Mouse (Mus musculus): ENCODE data around the gene Gm20696. TPM values are rescaled to one million over a fixed set of nuclear protein-coding genes. Genes with fewer than 3 reads are reported as not detected.

Gene Gm20696
- total RNA-seq, 1 experiment: 0.58 TPM

DNA sequence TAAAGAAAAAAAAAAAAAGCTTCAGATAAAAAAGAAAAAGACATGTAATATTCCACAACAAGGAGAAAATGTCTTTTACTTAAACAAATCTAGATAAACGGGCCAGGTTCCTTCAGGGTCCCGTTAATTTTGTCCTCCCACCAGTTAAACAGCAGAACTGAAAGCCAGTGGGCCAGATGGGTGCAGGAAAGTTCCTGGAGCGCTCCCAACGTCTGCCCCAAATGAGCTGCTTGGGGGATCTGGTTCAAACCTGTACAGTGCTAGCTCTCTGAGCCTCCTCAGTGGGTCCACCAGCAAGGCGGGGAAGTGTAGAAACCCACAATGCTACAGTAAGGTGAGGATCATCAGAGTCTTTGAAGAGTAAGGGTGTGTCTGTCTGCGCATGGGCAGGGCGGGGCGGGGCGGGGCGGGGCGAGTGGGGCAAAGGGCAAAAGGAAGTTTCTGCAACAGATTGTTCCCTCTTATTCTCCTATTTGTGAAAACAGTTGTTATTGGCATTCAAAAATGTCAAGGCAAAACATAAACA is 45.0 kb upstream of the Gm20696 start:
- TF ChIP-seq ZNF384 (IDR thresholded peaks at IDR 0.05; ENCODE audit: low read depth, low read length): no peak
- no peak for TF ChIP-seq ZC3H11A (IDR thresholded peaks at IDR 0.05; ENCODE audit: borderline replicate concordance, low read depth, low read length)
- TF ChIP-seq HCFC1 (IDR thresholded peaks at IDR 0.05; ENCODE audit: borderline replicate concordance, insufficient read depth, low read length): no peak
- no peak for TF ChIP-seq CHD2 (IDR thresholded peaks at IDR 0.05; ENCODE audit: low read depth, low read length)
- no peak for TF ChIP-seq MAFK (IDR thresholded peaks at IDR 0.05; ENCODE audit: insufficient read depth, low read depth, low read length)
- DNase-seq (ENCODE audit: low read depth, low spot score): no peak
- peaks cover 1 to 6% of the 10 kb centered on the region in 2 experiments; a peak in 2 of 4 replicates for H3K4me1 ChIP-seq (ENCODE audit: control insufficient read depth in 2 of 2, insufficient read depth in 2 of 2, low read length in 2 of 2, poor library complexity in 1 of 2)
- no peaks in the 10 kb centered on the region for H3K36me3 ChIP-seq (ENCODE audit: control insufficient read depth, insufficient read depth, low read length, poor library complexity, severe bottlenecking)
- in situ Hi-C loops (cut with MboI; ENCODE audit: low sequenced_read_pairs in 2 of 2, unreplicated experiment in 2 of 2): no loop called here
- no peak overlapping the region for H3K27ac ChIP-seq (ENCODE audit: insufficient read depth, low read depth, low read length, poor library complexity, severe bottlenecking)
- H3K4me3 ChIP-seq (ENCODE audit: insufficient read depth in 1 of 2, low read depth in 1 of 2, low read length in 2 of 2, poor library complexity in 1 of 2, severe bottlenecking in 1 of 2): no peak overlapping the region
- H3K9me3 ChIP-seq (ENCODE audit: control insufficient read depth, insufficient read depth, low read depth, low read length): no peaks in the 10 kb centered on the region
- no peak overlapping the region for H3K9ac ChIP-seq (ENCODE audit: insufficient read depth, low read depth, low read length, poor library complexity, severe bottlenecking)

- H3K36me3 ChIP-seq (ENCODE audit: control insufficient read depth, insufficient read depth, low read length, poor library complexity, severe bottlenecking): no peaks in the 10 kb centered on the region
- in situ Hi-C loops (cut with MboI; ENCODE audit: low sequenced_read_pairs in 2 of 2, unreplicated experiment in 2 of 2): no loop called here
- no peak overlapping the region for H3K9ac ChIP-seq (ENCODE audit: insufficient read depth, low read depth, low read length, poor library complexity, severe bottlenecking)
- no peak overlapping the region for H3K27ac ChIP-seq (ENCODE audit: insufficient read depth, low read depth, low read length, poor library complexity, severe bottlenecking)
- no peaks in the 10 kb centered on the region for H3K4me1 ChIP-seq (ENCODE audit: control insufficient read depth in 2 of 2, insufficient read depth in 2 of 2, low read length in 2 of 2, poor library complexity in 1 of 2)
- peak overlapping the region in 1 of 2 experiments; percentile 14; a peak in 1 of 4 replicates for H3K4me3 ChIP-seq (ENCODE audit: insufficient read depth in 1 of 2, low read depth in 1 of 2, low read length in 2 of 2, poor library complexity in 1 of 2, severe bottlenecking in 1 of 2)
- no peaks in the 10 kb centered on the region for H3K9me3 ChIP-seq (ENCODE audit: control insufficient read depth, insufficient read depth, low read depth, low read length)
- TF ChIP-seq HCFC1 (IDR thresholded peaks at IDR 0.05; ENCODE audit: borderline replicate concordance, insufficient read depth, low read length) (no peak), MAFK (IDR thresholded peaks at IDR 0.05; ENCODE audit: insufficient read depth, low read depth, low read length) (no peak), ZC3H11A (IDR thresholded peaks at IDR 0.05; ENCODE audit: borderline replicate concordance, low read depth, low read length) (no peak), ZNF384 (IDR thresholded peaks at IDR 0.05; ENCODE audit: low read depth, low read length) (no peak), CHD2 (IDR thresholded peaks at IDR 0.05; ENCODE audit: low read depth, low read length) (no peak)
- DNase-seq (ENCODE audit: low read depth, low spot score): no peak
Observed at GRCm38 (mm10) chr6:99700484-99700883, 33.9 kb upstream of the Gm20696 start.

GRCm38 (mm10) chr6:99692916-99693841 is 26.6 kb upstream of the Gm20696 start:
- H3K9ac ChIP-seq (ENCODE audit: insufficient read depth, low read depth, low read length, poor library complexity, severe bottlenecking): peak overlapping the region; percentile 76
- no peak for DNase-seq (ENCODE audit: low read depth, low spot score)
- 0 out of 4 replicates have a peak, but pooled peaks cover 0 to 2% of the 10 kb centered on the region in 2 experiments for H3K4me1 ChIP-seq (ENCODE audit: control insufficient read depth in 2 of 2, insufficient read depth in 2 of 2, low read length in 2 of 2, poor library complexity in 1 of 2)
- peak overlapping the region; percentile 76 to 79 for H3K4me3 ChIP-seq (ENCODE audit: insufficient read depth in 1 of 2, low read depth in 1 of 2, low read length in 2 of 2, poor library complexity in 1 of 2, severe bottlenecking in 1 of 2)
- in situ Hi-C loops (cut with MboI; ENCODE audit: low sequenced_read_pairs in 2 of 2, unreplicated experiment in 2 of 2): no loop called here
- TF ChIP-seq ZNF384 (IDR thresholded peaks at IDR 0.05; ENCODE audit: low read depth, low read length) (no peak), CHD2 (IDR thresholded peaks at IDR 0.05; ENCODE audit: low read depth, low read length) (no peak), ZC3H11A (IDR thresholded peaks at IDR 0.05; ENCODE audit: borderline replicate concordance, low read depth, low read length) (no peak), HCFC1 (IDR thresholded peaks at IDR 0.05; ENCODE audit: borderline replicate concordance, insufficient read depth, low read length) (no peak), MAFK (IDR thresholded peaks at IDR 0.05; ENCODE audit: insufficient read depth, low read depth, low read length) (no peak)
- no peaks in the 10 kb centered on the region for H3K9me3 ChIP-seq (ENCODE audit: control insufficient read depth, insufficient read depth, low read depth, low read length)
- H3K36me3 ChIP-seq (ENCODE audit: control insufficient read depth, insufficient read depth, low read length, poor library complexity, severe bottlenecking): no peaks in the 10 kb centered on the region
- no peak overlapping the region for H3K27ac ChIP-seq (ENCODE audit: insufficient read depth, low read depth, low read length, poor library complexity, severe bottlenecking)

- in situ Hi-C loops (cut with MboI; ENCODE audit: low sequenced_read_pairs in 2 of 2, unreplicated experiment in 2 of 2): no loop called here
- DNase-seq (ENCODE audit: low read depth, low spot score): no peak
- H3K27ac ChIP-seq (ENCODE audit: insufficient read depth, low read depth, low read length, poor library complexity, severe bottlenecking): no peak within 1 kb of the TSS
Observed at GRCm38 (mm10) chr6:99692206-99692915, 25.8 kb upstream of the Gm20696 start, which contains the start of gene Gpr27. Gpr27 (plus strand) TSS chr6:99692679.

More at GRCm38 (mm10) chr6:99692206-99692915, 25.8 kb upstream of the Gm20696 start, which contains the start of gene Gpr27:
- Histone ChIP-seq H3K9me3 (ENCODE audit: control insufficient read depth, insufficient read depth, low read depth, low read length) (no peaks in the 10 kb centered on the region), H3K36me3 (ENCODE audit: control insufficient read depth, insufficient read depth, low read length, poor library complexity, severe bottlenecking) (no peaks in the 10 kb centered on the region), H3K4me3 (ENCODE audit: insufficient read depth in 1 of 2, low read depth in 1 of 2, low read length in 2 of 2, poor library complexity in 1 of 2, severe bottlenecking in 1 of 2) (peak within 1 kb of the TSS; percentile 76 to 79), H3K4me1 (ENCODE audit: control insufficient read depth in 2 of 2, insufficient read depth in 2 of 2, low read length in 2 of 2, poor library complexity in 1 of 2) (0 out of 4 replicates have a peak, but pooled peaks cover 0 to 2% of the 10 kb centered on the region in 2 experiments), H3K9ac (ENCODE audit: insufficient read depth, low read depth, low read length, poor library complexity, severe bottlenecking) (peak within 1 kb of the TSS; percentile 76)
- TF ChIP-seq ZNF384 (IDR thresholded peaks at IDR 0.05; ENCODE audit: low read depth, low read length) (no peak), MAFK (IDR thresholded peaks at IDR 0.05; ENCODE audit: insufficient read depth, low read depth, low read length) (no peak), CHD2 (IDR thresholded peaks at IDR 0.05; ENCODE audit: low read depth, low read length) (no peak), HCFC1 (IDR thresholded peaks at IDR 0.05; ENCODE audit: borderline replicate concordance, insufficient read depth, low read length) (no peak), ZC3H11A (IDR thresholded peaks at IDR 0.05; ENCODE audit: borderline replicate concordance, low read depth, low read length) (no peak)
